Mouse (Mus musculus) thymus, adult 2 months (tissue): Measurements from ENCODE around the gene Mill2.

Experiments
- CTCF ChIP-seq: fragments of 200-500 bp; IDR thresholded peaks from 2 replicates; pipeline ENCODE4 v1.5.1; 2012; ENCODE audit warnings: mild to moderate bottlenecking, control low read depth, low read length, moderate library complexity, borderline replicate concordance; ENCODE audit not compliant: control insufficient read depth, poor library complexity, insufficient read depth; ENCODE audit errors: extremely low read depth
- POLR2A ChIP-seq: fragments of 200-500 bp; IDR thresholded peaks from 2 replicates; pipeline ENCODE4 v1.6.1; 2012; ENCODE audit warnings: mild to moderate bottlenecking, low read length, control low read depth, moderate library complexity; ENCODE audit not compliant: control insufficient read depth, poor library complexity, insufficient read depth; ENCODE audit errors: extremely low read depth

DNA sequence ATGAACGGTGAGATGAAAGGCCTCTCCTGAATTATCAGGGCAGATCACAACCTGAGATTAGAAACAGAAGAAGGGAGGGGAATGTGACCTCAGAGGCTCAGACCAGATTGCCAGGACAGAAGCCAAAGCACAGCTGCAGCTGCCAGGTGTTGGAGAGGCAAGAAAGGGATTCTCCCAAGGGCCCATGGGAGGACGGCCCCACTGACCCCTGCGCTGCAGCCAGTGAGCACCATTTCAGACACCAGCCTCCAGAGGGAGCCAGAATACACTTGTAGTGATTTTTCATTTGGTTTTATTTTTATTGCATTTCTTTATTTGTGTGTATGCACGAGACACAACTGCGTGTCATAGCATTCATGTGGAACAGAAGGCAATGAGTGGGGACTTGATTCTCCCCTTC is 56.8 kb downstream of the Mill2 start:
- TF ChIP-seq POLR2A (no peak), CTCF (peak; percentile 24; the same call in 1 of the 2 replicates)
